Mouse (Mus musculus): ENCODE results near the gene Gm21149. TPM values are rescaled to one million over a fixed set of nuclear protein-coding genes. Genes with fewer than 3 reads are reported as not detected.
"Not testable (repeated sequence)": the region's sequence is repeated elsewhere in the genome, so short reads cannot be mapped to it uniquely, and the experiment has no call there.

The Gm21149 gene
- polyA plus RNA-seq, 1 experiment from 2014 or later = not detected

- H3K36me3 ChIP-seq (ENCODE audit: control insufficient read depth, insufficient read depth, low read length); H3K27ac ChIP-seq (ENCODE audit: low read depth, low read length); ATAC-seq; H3K9me3 ChIP-seq (ENCODE audit: control insufficient read depth, low read length); H3K9ac ChIP-seq (ENCODE audit: low read depth, low read length); H3K27me3 ChIP-seq (replicated peaks; ENCODE audit: control insufficient read depth, insufficient read depth, low read length); H3K4me2 ChIP-seq (ENCODE audit: low read length); H3K4me3 ChIP-seq (ENCODE audit: low read length); H3K4me1 ChIP-seq (ENCODE audit: control insufficient read depth, insufficient read depth, low read depth, low read length): not testable (repeated sequence)
- WGBS = 68% methylated on average over 1 of the region's 1 CpGs
Measured at GRCm38 (mm10) chr5:15470141-15470540, 6.2 kb downstream of the Gm21149 start.

GRCm38 (mm10) chr5:15467768-15468167 lies 8.6 kb downstream of the Gm21149 start:
- H3K9ac ChIP-seq (ENCODE audit: low read depth, low read length); H3K9me3 ChIP-seq (ENCODE audit: control insufficient read depth, low read length); H3K27ac ChIP-seq (ENCODE audit: low read depth, low read length); H3K4me1 ChIP-seq (ENCODE audit: control insufficient read depth, insufficient read depth, low read depth, low read length); H3K4me2 ChIP-seq (ENCODE audit: low read length); ATAC-seq; H3K36me3 ChIP-seq (ENCODE audit: control insufficient read depth, insufficient read depth, low read length); H3K27me3 ChIP-seq (replicated peaks; ENCODE audit: control insufficient read depth, insufficient read depth, low read length); H3K4me3 ChIP-seq (ENCODE audit: low read length): not testable (repeated sequence)
- 62% methylated on average over 6 of the region's 6 CpGs for WGBS

- H3K9me3 ChIP-seq (ENCODE audit: control insufficient read depth, low read length); H3K4me1 ChIP-seq (ENCODE audit: control insufficient read depth, insufficient read depth, low read depth, low read length); H3K27me3 ChIP-seq (replicated peaks; ENCODE audit: control insufficient read depth, insufficient read depth, low read length); H3K4me3 ChIP-seq (ENCODE audit: low read length); H3K4me2 ChIP-seq (ENCODE audit: low read length); H3K36me3 ChIP-seq (ENCODE audit: control insufficient read depth, insufficient read depth, low read length); H3K9ac ChIP-seq (ENCODE audit: low read depth, low read length); H3K27ac ChIP-seq (ENCODE audit: low read depth, low read length); ATAC-seq: not testable (repeated sequence)
- WGBS = 56% methylated on average over 1 of the region's 1 CpGs
Measured at GRCm38 (mm10) chr5:15466218-15466617, 10.1 kb downstream of the Gm21149 start.

GRCm38 (mm10) chr5:15463561-15463960 lies 12.8 kb downstream of the Gm21149 start:
- 28% methylated on average over 1 of the region's 2 CpGs for WGBS
- not testable (repeated sequence) for H3K36me3 ChIP-seq (ENCODE audit: control insufficient read depth, insufficient read depth, low read length); H3K4me1 ChIP-seq (ENCODE audit: control insufficient read depth, insufficient read depth, low read depth, low read length); ATAC-seq; H3K27ac ChIP-seq (ENCODE audit: low read depth, low read length); H3K4me2 ChIP-seq (ENCODE audit: low read length); H3K9ac ChIP-seq (ENCODE audit: low read depth, low read length); H3K27me3 ChIP-seq (replicated peaks; ENCODE audit: control insufficient read depth, insufficient read depth, low read length); H3K4me3 ChIP-seq (ENCODE audit: low read length)
- H3K9me3 ChIP-seq (ENCODE audit: control insufficient read depth, low read length) = peaks cover 10% of the 10 kb centered on the region

GRCm38 (mm10) chr5:15461613-15462012 lies 14.7 kb downstream of the Gm21149 start:
- H3K4me2 ChIP-seq (ENCODE audit: low read length); ATAC-seq: not testable (repeated sequence)
- 60% methylated on average over 8 of the region's 8 CpGs for WGBS

GRCm38 (mm10) chr5:15457865-15458571 lies 18.3 kb downstream of the Gm21149 start:
- H3K27ac ChIP-seq (ENCODE audit: low read depth, low read length); H3K36me3 ChIP-seq (ENCODE audit: control insufficient read depth, insufficient read depth, low read length); ATAC-seq; H3K4me2 ChIP-seq (ENCODE audit: low read length); H3K4me1 ChIP-seq (ENCODE audit: control insufficient read depth, insufficient read depth, low read depth, low read length); H3K27me3 ChIP-seq (replicated peaks; ENCODE audit: control insufficient read depth, insufficient read depth, low read length); H3K9ac ChIP-seq (ENCODE audit: low read depth, low read length); H3K4me3 ChIP-seq (ENCODE audit: low read length): not testable (repeated sequence)
- H3K9me3 ChIP-seq (ENCODE audit: control insufficient read depth, low read length) = peaks cover 11% of the 10 kb centered on the region
- WGBS = 81% methylated on average over 3 of the region's 5 CpGs

More at GRCm38 (mm10) chr5:15461613-15462012, 14.7 kb downstream of the Gm21149 start:
- H3K9me3 ChIP-seq (ENCODE audit: control insufficient read depth, low read length) = peaks cover 11% of the 10 kb centered on the region
- H3K9ac ChIP-seq (ENCODE audit: low read depth, low read length); H3K27me3 ChIP-seq (replicated peaks; ENCODE audit: control insufficient read depth, insufficient read depth, low read length); H3K36me3 ChIP-seq (ENCODE audit: control insufficient read depth, insufficient read depth, low read length); H3K27ac ChIP-seq (ENCODE audit: low read depth, low read length); H3K4me3 ChIP-seq (ENCODE audit: low read length); H3K4me1 ChIP-seq (ENCODE audit: control insufficient read depth, insufficient read depth, low read depth, low read length): not testable (repeated sequence)

Other genes with a start within 250 kb of the Gm21149 start
- gene Gm21190, start 52.7 kb upstream of the Gm21149 start, polyA plus RNA-seq (2015; fragmentation: Nextera tagmentation; extraction: Ambion mirVana) = not detected in 2 replicates
- gene Gm21083, start 100.8 kb upstream of the Gm21149 start, polyA plus RNA-seq (2015; fragmentation: Nextera tagmentation; extraction: Ambion mirVana) = not detected in 2 replicates
- gene Speer4d, start 142.5 kb upstream of the Gm21149 start, polyA plus RNA-seq (2015; fragmentation: Nextera tagmentation; extraction: Ambion mirVana) = not detected in 2 replicates
- gene 4930572O03Rik, start 180.5 kb upstream of the Gm21149 start, polyA plus RNA-seq (2015; fragmentation: Nextera tagmentation; extraction: Ambion mirVana) = not detected in 2 replicates
- not detected in 2 replicates for gene Speer4c, start 237.7 kb upstream of the Gm21149 start, polyA plus RNA-seq (2015; fragmentation: Nextera tagmentation; extraction: Ambion mirVana)

Data from hindbrain, embryonic 16.5 days (tissue).